ENCODE assay signal across 8 mouse cellular contexts in the genomic region with DNA sequence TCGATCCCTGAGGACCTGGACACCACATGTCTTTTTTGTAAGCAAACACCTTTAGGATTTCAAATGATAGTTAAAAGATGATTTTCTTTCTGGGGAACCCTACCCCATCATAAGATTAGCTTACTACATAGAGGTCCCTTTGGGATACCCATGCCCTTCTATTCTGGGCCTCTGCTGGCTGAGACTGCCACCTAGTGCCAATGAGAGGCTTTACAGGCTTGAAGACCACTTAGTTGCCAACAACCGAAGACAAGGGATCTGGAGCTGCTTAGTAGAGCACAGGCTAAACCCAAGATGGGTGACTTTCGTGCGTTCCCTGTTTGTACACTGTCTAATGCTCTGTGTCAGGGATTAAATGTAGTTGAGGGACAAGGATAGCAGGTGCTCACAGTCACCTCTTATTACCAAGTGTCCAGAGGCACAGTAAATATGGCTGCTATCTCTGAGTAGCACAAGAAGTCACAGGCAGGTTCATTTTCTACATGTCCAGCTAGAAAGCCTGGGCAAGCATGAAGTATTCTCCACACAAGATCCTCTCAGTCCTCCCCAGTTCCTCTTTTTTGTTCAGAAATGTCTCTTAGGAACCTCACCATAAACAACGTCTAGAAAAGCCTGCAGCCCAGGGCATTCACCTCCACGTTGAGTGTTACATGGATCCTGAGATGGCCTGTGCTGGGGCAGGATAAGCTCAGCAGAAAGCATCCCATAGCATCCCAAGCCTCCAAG. TPM values are rescaled to one million over a fixed set of nuclear protein-coding genes. Genes with fewer than 3 reads are reported as not detected.
DNase-seq lines count a peak whose midpoint lies in the region; ATAC-seq and TF ChIP-seq lines count a peak whose summit lies in the region.

No protein-coding gene starts in this region.

- no peak overlapping the region for H3K27ac ChIP-seq in heart, postnatal 0 days (ENCODE audit: low read depth)
- no peak overlapping the region for H3K27ac ChIP-seq in stomach, embryonic 15.5 days

- no peak for ATAC-seq in heart, postnatal 0 days (ENCODE audit: insufficient read depth, low read depth)
- peak; percentile 46 for ATAC-seq in megakaryocyte, adult 5-6 weeks (ENCODE audit: poor library complexity, severe bottlenecking)
- no peak for ATAC-seq in stomach, embryonic 15.5 days (ENCODE audit: insufficient read depth, low FRiP score, low read depth)

- TF ChIP-seq EP300 in heart, postnatal 0 days (IDR thresholded peaks at IDR 0.05; ENCODE audit: low read depth), result no peak

- TF ChIP-seq CTCF in heart, postnatal 0 days (IDR thresholded peaks at IDR 0.05; ENCODE audit: low read depth), result peak; percentile 90

- no peak overlapping the region for H3K4me2 ChIP-seq in heart, postnatal 0 days (ENCODE audit: low read depth, low read length)
- H3K4me2 ChIP-seq in stomach, embryonic 15.5 days, result peak overlapping the region; percentile 58; the same call in 1 of the 2 replicates

- 55% methylated on average over 6 of the region's 6 CpGs for WGBS in heart, postnatal 0 days
- WGBS in stomach, embryonic 15.5 days, result 54% methylated on average over 6 of the region's 6 CpGs

- H3K4me1 ChIP-seq in heart, postnatal 0 days (ENCODE audit: control insufficient read depth, insufficient read depth), result peaks cover 9% of the 10 kb centered on the region; the same call in 1 of the 2 replicates
- peaks cover 16% of the 10 kb centered on the region; the same call in 1 of the 2 replicates for H3K4me1 ChIP-seq in stomach, embryonic 15.5 days

- no peaks in the 10 kb centered on the region for H3K9me3 ChIP-seq in heart, postnatal 0 days (replicated peaks; ENCODE audit: control insufficient read depth, low read length)
- H3K9me3 ChIP-seq in stomach, embryonic 15.5 days, result no peaks in the 10 kb centered on the region

- H3K27me3 ChIP-seq in heart, postnatal 0 days (ENCODE audit: control insufficient read depth, insufficient read depth, low read length), result no peaks in the 10 kb centered on the region
- H3K27me3 ChIP-seq in stomach, embryonic 15.5 days (replicated peaks), result no peaks in the 10 kb centered on the region

- no peaks in the 10 kb centered on the region for H3K36me3 ChIP-seq in heart, postnatal 0 days (replicated peaks; ENCODE audit: control insufficient read depth, insufficient read depth, low read length)
- H3K36me3 ChIP-seq in stomach, embryonic 15.5 days, result no peaks in the 10 kb centered on the region

- no peak overlapping the region for H3K4me3 ChIP-seq in heart, postnatal 0 days (ENCODE audit: low read depth, low read length)
- 0 out of 2 replicates have a peak overlapping the region, but pooled peaks have one; percentile 51 for H3K4me3 ChIP-seq in stomach, embryonic 15.5 days (replicated peaks)

- no peak overlapping the region for H3K9ac ChIP-seq in heart, postnatal 0 days (replicated peaks; ENCODE audit: low read depth, low read length)
- H3K9ac ChIP-seq in stomach, embryonic 15.5 days, result no peak overlapping the region

- DNase-seq in ovary, postnatal 14 days (ENCODE audit: low spot score), result peak; percentile 39
- DNase-seq in ovary, adult 18-20 months (ENCODE audit: low spot score), result no peak
- DNase-seq in adrenal gland, adult 8-10 months, result peak; percentile 37
- peak; percentile 48 for DNase-seq in embryo, embryonic 9.5 days (ENCODE audit: extremely low spot score)
- DNase-seq in heart, postnatal 0 days (ENCODE audit: low spot score), result peak; percentile 69
- peak; percentile 65 for DNase-seq in layer of hippocampus, adult 9-10 months (ENCODE audit: low spot score)

RNA-seq across cellular contexts. Expression of gene Pisd, which starts 37.6 kb away (rescaled TPM):
- total RNA-seq in adrenal gland, adult 8-10 months (2022), result 10 to 100 TPM; 71.1 to 84.8 (median 73.5) TPM
- 63.9 and 66.6 TPM in 2 replicates for total RNA-seq in heart, postnatal 0 days (2014; rRNA removed; ENCODE audit: low replicate concordance)
- polyA plus RNA-seq in heart, postnatal 0 days (2015; fragmentation: Nextera tagmentation; extraction: Ambion mirVana), result 41.0 and 44.2 TPM in 2 replicates
- total RNA-seq in megakaryocyte, adult 5-6 weeks (2015), result 51.6 and 52.1 TPM in 2 replicates
- 69.5 and 81.6 TPM in 2 replicates for total RNA-seq in megakaryocyte, adult 5-6 weeks (2017)
- polyA plus RNA-seq in stomach, embryonic 15.5 days (2015; fragmentation: Nextera tagmentation; extraction: Ambion mirVana), result 74.4 and 85.8 TPM in 2 replicates
